Mouse (Mus musculus) heart, postnatal 0 days (tissue): ENCODE results near the gene Gm8127. TPM values are rescaled to one million over a fixed set of nuclear protein-coding genes. Genes with fewer than 3 reads are reported as not detected.
"Not testable (repeated sequence)": the region's sequence is repeated elsewhere in the genome, so short reads cannot be mapped to it uniquely, and the experiment has no call there.

ENCODE experiments used
- ATAC-seq: fragments of 200-750 bp; cut with Nextera tagmentation; 2 replicates; pipeline ENCODE4 v1.8.0; 2017; ENCODE audit warnings: low read depth, moderate number of reproducible peaks, moderate library complexity; ENCODE audit not compliant: insufficient read depth
- DNase-seq: peaks from one replicate; pipeline ENCODE4 v3.0.0-alpha.2; 2016; ENCODE audit warnings: low spot score
- H3K27ac ChIP-seq: fragments of 300-500 bp; sonication (generic); 2 replicates; pipeline ENCODE4 v1.5.1; 2014; ENCODE audit warnings: low read depth, mild to moderate bottlenecking
- H3K27me3 ChIP-seq: fragments of 300-500 bp; sonication (generic); 2 replicates; pipeline ENCODE4 v1.6.1; 2014; ENCODE audit warnings: low read length, mixed read lengths; ENCODE audit not compliant: control insufficient read depth, insufficient read depth
- H3K36me3 ChIP-seq: fragments of 300-500 bp; sonication (generic); replicated peaks from 2 replicates; pipeline ENCODE4 v1.6.1; 2014; ENCODE audit warnings: low read length, mixed read lengths; ENCODE audit not compliant: control insufficient read depth, insufficient read depth
- H3K4me1 ChIP-seq: fragments of 300-500 bp; sonication (generic); 2 replicates; pipeline ENCODE4 v1.6.1; 2014; ENCODE audit warnings: antibody characterized with exemption; ENCODE audit not compliant: control insufficient read depth, insufficient read depth
- H3K4me2 ChIP-seq: fragments of 300-500 bp; sonication (generic); 2 replicates; pipeline ENCODE4 v1.6.1; 2014; ENCODE audit warnings: low read depth, mild to moderate bottlenecking, low read length, moderate library complexity
- H3K4me3 ChIP-seq: fragments of 300-500 bp; sonication (generic); 2 replicates; pipeline ENCODE4 v1.5.1; 2014; ENCODE audit warnings: low read depth, low read length
- H3K9ac ChIP-seq: fragments of 300-500 bp; sonication (generic); replicated peaks from 2 replicates; pipeline ENCODE4 v1.6.1; 2014; ENCODE audit warnings: low read depth, low read length, mixed read lengths
- H3K9me3 ChIP-seq: fragments of 300-500 bp; sonication (generic); replicated peaks from 2 replicates; pipeline ENCODE4 v1.6.1; 2016; ENCODE audit warnings: low read length; ENCODE audit not compliant: control insufficient read depth
- WGBS: fragments of 180-500 bp; shearing (Covaris S2); extraction: QIAGEN DNeasy Blood & Tissue Kit; methylation state at CpG from one replicate; pipeline ENCODE4 v1.1.7; 2014; 5-methylcytosine and 5-hydroxymethylcytosine counted together
- polyA plus RNA-seq: library from polyadenylated mRNA; unstranded; fragments of >200 nt; fragmentation: Nextera tagmentation; extraction: Ambion mirVana; gene quantifications from 2 replicates; pipeline ENCODE4 v1.2.1, GENCODE M21; 2015
- total RNA-seq: library from RNA; depleted of rRNA; stranded (reverse); fragments of >200 nt; gene quantifications from 2 replicates; pipeline ENCODE4 v1.2.3, GENCODE M21; 2014; ENCODE audit warnings: low replicate concordance; rRNA removed

The Gm8127 gene
- total and polyA plus RNA-seq, 2 experiments from 2014 or later: not detected

GRCm38 (mm10) chr14:43249611-43250170 lies 43.9 kb downstream of the Gm8127 start:
- not testable (repeated sequence) for H3K9ac ChIP-seq, H3K27me3 ChIP-seq, H3K36me3 ChIP-seq, H3K4me2 ChIP-seq, DNase-seq, H3K27ac ChIP-seq, H3K4me1 ChIP-seq, ATAC-seq, H3K9me3 ChIP-seq, H3K4me3 ChIP-seq
- 17% methylated on average over 9 of the region's 12 CpGs for WGBS

Other genes starting within 250 kb of the Gm8127 start
- gene Gm8094, start 217.2 kb downstream of the Gm8127 start, total RNA-seq: not detected in 2 replicates
- gene Gm8094, start 217.2 kb downstream of the Gm8127 start, polyA plus RNA-seq: not detected in 2 replicates
- gene Gm8104, start 193.2 kb downstream of the Gm8127 start, total RNA-seq: not detected in 2 replicates
- gene Gm8104, start 193.2 kb downstream of the Gm8127 start, polyA plus RNA-seq: 0.20 and 0.27 TPM in 2 replicates
- gene Gm7233, start 114.0 kb downstream of the Gm8127 start, total RNA-seq: not detected in 2 replicates
- gene Gm7233, start 114.0 kb downstream of the Gm8127 start, polyA plus RNA-seq: not detected in 2 replicates
- gene Gm8122, start 58.5 kb downstream of the Gm8127 start, total RNA-seq: not detected in 2 replicates
- gene Gm8122, start 58.5 kb downstream of the Gm8127 start, polyA plus RNA-seq: not detected in 2 replicates
- not detected in 2 replicates for gene Gm8126, start 35.2 kb downstream of the Gm8127 start, total RNA-seq
- gene Gm8126, start 35.2 kb downstream of the Gm8127 start, polyA plus RNA-seq: not detected in 2 replicates
- gene Gm9732, start 18.8 kb downstream of the Gm8127 start, total RNA-seq: not detected in 2 replicates
- gene Gm9732, start 18.8 kb downstream of the Gm8127 start, polyA plus RNA-seq: not detected in 2 replicates
- gene 1700001F09Rik, start 54.0 kb upstream of the Gm8127 start, total RNA-seq: not detected in 2 replicates
- gene 1700001F09Rik, start 54.0 kb upstream of the Gm8127 start, polyA plus RNA-seq: not detected in 2 replicates
- gene Gm8138, start 122.5 kb upstream of the Gm8127 start, total RNA-seq: not detected in 2 replicates
- gene Gm8138, start 122.5 kb upstream of the Gm8127 start, polyA plus RNA-seq: not detected in 2 replicates
- gene Gm5799, start 249.7 kb upstream of the Gm8127 start, total RNA-seq: not detected in 2 replicates
- gene Gm5799, start 249.7 kb upstream of the Gm8127 start, polyA plus RNA-seq: not detected in 2 replicates